Mouse (Mus musculus): ENCODE measurements around the gene Vsig10l.

Gene Vsig10l

GRCm38 (mm10) chr7:43518341-43518740 lies 55.4 kb downstream of the Vsig10l start:
- DNase-seq (ENCODE audit: low read depth, low spot score): no peak
